Mouse (Mus musculus) CH12.LX (cell line): ENCODE results near the gene Gm27021.

ENCODE experiments used
- CTCF ChIP-seq, 2 experiments: IDR thresholded peaks in 1 of 2; conservative IDR thresholded peaks in 1 of 2; 2 replicates each; pipeline ENCODE4 v1.5.1; 2011 to 2012; ENCODE audit warnings: low read depth in 2 of 2, low read length in 2 of 2, improper control_type of control experiment in 1 of 2, inconsistent platforms in 1 of 2, mild to moderate bottlenecking in 1 of 2, moderate library complexity in 1 of 2
- EP300 ChIP-seq: IDR thresholded peaks from 2 replicates; pipeline ENCODE4 v1.6.1; 2011; ENCODE audit warnings: low read length, improper control_type of control experiment
- HCFC1 ChIP-seq: IDR thresholded peaks from 2 replicates; pipeline ENCODE4 v1.6.1; 2012; ENCODE audit warnings: low read depth, mild to moderate bottlenecking, inconsistent platforms, low read length, improper control_type of control experiment
- JUN ChIP-seq: IDR thresholded peaks from 2 replicates; pipeline ENCODE4 v1.6.1; 2011; ENCODE audit warnings: low read depth, mild to moderate bottlenecking, low read length, improper control_type of control experiment, moderate library complexity; ENCODE audit not compliant: insufficient read depth
- JUND ChIP-seq: conservative IDR thresholded peaks from 2 replicates; pipeline ENCODE4 v1.6.1; 2011; ENCODE audit warnings: low read depth, low read length, improper control_type of control experiment
- NELFE ChIP-seq: IDR thresholded peaks from 2 replicates; pipeline ENCODE4 v1.6.1; 2011; ENCODE audit warnings: low read depth, low read length, improper control_type of control experiment
- TBP ChIP-seq: conservative IDR thresholded peaks from 2 replicates; pipeline ENCODE4 v1.6.1; 2011; ENCODE audit warnings: low read depth, low read length, improper control_type of control experiment
- ZKSCAN1 ChIP-seq: IDR thresholded peaks from 2 replicates; pipeline ENCODE4 v1.6.1; 2012; ENCODE audit warnings: low read depth, inconsistent platforms, low read length, improper control_type of control experiment, borderline replicate concordance

DNA sequence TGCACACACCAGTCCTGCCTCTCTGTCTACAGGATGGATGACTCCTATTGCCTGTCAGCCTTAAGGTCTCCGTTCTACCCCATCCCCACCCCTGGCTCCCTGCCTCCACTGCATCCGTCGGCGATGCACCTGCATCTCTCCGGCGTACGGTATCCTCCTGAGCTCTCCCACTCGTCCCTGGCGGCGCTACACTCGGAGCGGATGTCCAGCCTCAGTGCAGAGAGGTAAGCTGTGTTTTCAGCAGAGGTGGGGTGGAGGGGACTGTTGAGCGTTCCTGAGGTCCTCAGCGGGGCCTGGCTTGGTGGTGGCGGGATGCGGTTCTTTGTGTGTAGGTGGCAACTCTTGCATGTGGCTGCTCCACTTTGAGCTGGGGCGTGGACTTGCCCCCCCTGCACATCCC, 100.1 kb downstream of the Gm27021 start:
- TF ChIP-seq NELFE = no peak
- no peak for TF ChIP-seq TBP
- no peak for TF ChIP-seq EP300
- no peak for TF ChIP-seq CTCF (conservative IDR thresholded peaks at IDR 0.05 in 1 of 2, IDR thresholded peaks at IDR 0.05 in 1 of 2; ENCODE audit: low read depth in 2 of 2, low read length in 2 of 2)
- no peak for TF ChIP-seq JUND
- TF ChIP-seq ZKSCAN1 = no peak
- TF ChIP-seq HCFC1 = no peak
- TF ChIP-seq JUN = no peak
